Mouse (Mus musculus): ENCODE data around the gene Mapre1. TPM values are rescaled to one million over a fixed set of nuclear protein-coding genes. Genes with fewer than 3 reads are reported as not detected.

The Mapre1 gene
- polyA plus RNA-seq, 1 experiment from 2014 or later: 257 TPM

DNA sequence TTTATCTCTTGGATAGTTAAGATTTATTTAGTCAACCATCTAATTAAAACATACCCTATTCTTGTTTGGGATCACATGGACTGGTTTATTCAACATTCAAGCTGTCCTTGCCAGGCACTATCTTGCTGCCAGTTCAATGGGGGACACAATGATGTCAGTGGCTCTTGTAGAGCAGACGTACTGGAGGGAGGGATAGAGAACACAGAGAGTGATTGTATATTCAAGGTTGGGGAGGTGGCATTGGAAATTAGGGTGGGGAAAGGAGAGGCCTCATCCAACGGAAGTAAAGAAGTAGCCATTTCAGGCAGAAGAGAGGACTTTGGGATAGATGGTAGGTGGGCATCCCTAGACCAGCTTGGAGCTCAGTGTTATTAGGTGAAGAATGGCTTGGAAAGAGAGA lies 16.2 kb upstream of the Mapre1 start:
- Histone ChIP-seq H3K4me1 (no peaks in the 10 kb centered on the region), H3K9ac (no peak overlapping the region), H3K27ac (no peak overlapping the region), H3K9me3 (no peaks in the 10 kb centered on the region), H3K4me3 (no peak overlapping the region), H3K4me2 (no peak overlapping the region), H3K27me3 (no peaks in the 10 kb centered on the region), H3K36me3 (no peaks in the 10 kb centered on the region)
- 73% methylated on average over 2 of the region's 2 CpGs for WGBS
- ATAC-seq (ENCODE audit: borderline replicate concordance, extremely low read depth, low FRiP score, low TSS enrichment): no peak

DNA sequence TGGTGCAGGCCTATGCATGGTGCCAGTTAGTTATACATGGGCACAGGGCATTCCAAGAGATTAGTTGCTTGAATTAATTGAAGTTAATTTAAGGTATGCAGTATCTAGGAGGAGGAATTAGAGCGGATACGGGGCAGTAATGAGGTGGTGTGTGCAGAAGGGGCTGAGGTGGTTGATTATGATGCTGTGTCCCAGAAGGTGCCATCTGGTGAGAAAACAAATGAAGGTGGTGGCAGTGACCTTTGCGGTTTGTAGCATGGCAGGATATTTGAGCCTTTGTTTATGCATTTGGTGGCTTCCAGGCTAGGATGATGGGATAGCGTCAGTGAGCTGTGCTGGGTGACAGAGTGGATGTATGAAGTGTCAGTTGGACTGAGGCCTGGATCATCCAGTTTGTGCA lies 15.8 kb upstream of the Mapre1 start:
- ATAC-seq (ENCODE audit: borderline replicate concordance, extremely low read depth, low FRiP score, low TSS enrichment): no peak
- no peaks in the 10 kb centered on the region for H3K9me3 ChIP-seq

GRCm38 (mm10) chr2:153734033-153734432 lies 7.0 kb upstream of the Mapre1 start:
- WGBS: 68% methylated on average over 4 of the region's 4 CpGs
- Histone ChIP-seq H3K9me3 (no peaks in the 10 kb centered on the region), H3K4me2 (no peak overlapping the region)

More for the DNA sequence above, 15.8 kb upstream of the Mapre1 start:
- Histone ChIP-seq H3K36me3 (no peaks in the 10 kb centered on the region), H3K27ac (no peak overlapping the region), H3K9ac (no peak overlapping the region), H3K4me1 (no peaks in the 10 kb centered on the region), H3K27me3 (no peaks in the 10 kb centered on the region), H3K4me2 (no peak overlapping the region), H3K4me3 (no peak overlapping the region)
- 69% methylated on average over 4 of the region's 4 CpGs for WGBS

DNA sequence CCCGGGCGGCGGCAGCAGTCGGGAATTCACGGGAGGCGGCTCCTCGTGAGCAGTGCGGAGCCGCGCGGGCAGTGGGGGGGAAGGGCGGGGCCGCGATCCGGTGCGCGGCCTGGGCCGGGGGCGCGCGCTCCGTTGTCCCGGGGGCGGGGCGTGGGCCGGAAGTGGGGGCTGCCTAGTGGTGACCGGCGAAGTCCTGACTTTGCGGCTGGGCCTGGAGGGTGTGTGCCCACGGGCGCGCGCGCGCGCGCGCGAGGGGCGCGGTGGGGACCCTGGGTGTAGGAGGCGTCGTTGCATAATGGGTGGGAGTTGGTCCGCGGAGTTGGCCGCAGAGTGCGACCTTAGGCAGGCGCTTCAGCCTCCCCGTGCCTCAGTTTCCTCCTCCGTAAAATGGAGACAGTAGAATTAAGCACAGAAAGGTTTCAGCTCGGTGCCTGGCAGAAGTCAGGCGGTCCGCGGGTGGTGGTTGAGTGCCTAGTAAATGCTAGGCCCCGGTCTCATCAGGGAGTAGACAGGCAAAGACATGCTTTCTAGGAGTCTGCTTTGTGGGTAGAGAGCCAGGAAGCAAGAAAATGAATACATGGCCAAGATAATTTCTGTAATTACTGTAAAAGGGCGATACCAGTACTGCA lies 477 bp downstream of the Mapre1 start:
- Histone ChIP-seq H3K4me3 (peak overlapping the region; percentile 78), H3K36me3 (peaks cover 3% of the 10 kb centered on the region), H3K27me3 (no peaks in the 10 kb centered on the region), H3K4me2 (peak overlapping the region; percentile 69), H3K4me1 (peaks cover 23% of the 10 kb centered on the region), H3K9ac (peak overlapping the region; percentile 93), H3K9me3 (no peaks in the 10 kb centered on the region), H3K27ac (peak overlapping the region; percentile 92)
- under 1% methylated on average over 56 of the region's 56 CpGs for WGBS
- ATAC-seq (ENCODE audit: borderline replicate concordance, extremely low read depth, low FRiP score, low TSS enrichment): peak; percentile 87

More at GRCm38 (mm10) chr2:153734033-153734432, 7.0 kb upstream of the Mapre1 start:
- H3K9ac ChIP-seq: no peak overlapping the region
- no peak overlapping the region for H3K27ac ChIP-seq
- no peaks in the 10 kb centered on the region for H3K4me1 ChIP-seq
- no peaks in the 10 kb centered on the region for H3K27me3 ChIP-seq
- ATAC-seq (ENCODE audit: borderline replicate concordance, extremely low read depth, low FRiP score, low TSS enrichment): no peak
- no peak overlapping the region for H3K4me3 ChIP-seq
- no peaks in the 10 kb centered on the region for H3K36me3 ChIP-seq

- no peak overlapping the region for H3K9ac ChIP-seq
- H3K27me3 ChIP-seq: no peaks in the 10 kb centered on the region
- no peak overlapping the region for H3K4me2 ChIP-seq
- H3K4me1 ChIP-seq: peaks cover 20% of the 10 kb centered on the region
- H3K4me3 ChIP-seq: no peak overlapping the region
- no peak for ATAC-seq (ENCODE audit: borderline replicate concordance, extremely low read depth, low FRiP score, low TSS enrichment)
- peaks cover 14% of the 10 kb centered on the region for H3K36me3 ChIP-seq
- no peak overlapping the region for H3K27ac ChIP-seq
- no peaks in the 10 kb centered on the region for H3K9me3 ChIP-seq
Observed at GRCm38 (mm10) chr2:153747994-153748393, 6.9 kb downstream of the Mapre1 start.

- Histone ChIP-seq H3K4me1 (peaks cover 12% of the 10 kb centered on the region), H3K4me2 (no peak overlapping the region), H3K4me3 (no peak overlapping the region), H3K9me3 (no peaks in the 10 kb centered on the region), H3K36me3 (peaks cover 20% of the 10 kb centered on the region), H3K9ac (no peak overlapping the region), H3K27ac (no peak overlapping the region), H3K27me3 (no peaks in the 10 kb centered on the region)
- WGBS: 68% methylated on average over 2 of the region's 2 CpGs
- peak; percentile 81 for ATAC-seq (ENCODE audit: borderline replicate concordance, extremely low read depth, low FRiP score, low TSS enrichment)
Observed at GRCm38 (mm10) chr2:153750363-153750762, 9.3 kb downstream of the Mapre1 start.

GRCm38 (mm10) chr2:153762121-153762520 lies 21.0 kb downstream of the Mapre1 start:
- WGBS: 89% methylated on average over 5 of the region's 5 CpGs
- H3K27ac ChIP-seq: no peak overlapping the region
- H3K9ac ChIP-seq: no peak overlapping the region
- no peaks in the 10 kb centered on the region for H3K4me1 ChIP-seq
- ATAC-seq (ENCODE audit: borderline replicate concordance, extremely low read depth, low FRiP score, low TSS enrichment): no peak
- peaks cover 94% of the 10 kb centered on the region for H3K36me3 ChIP-seq
- H3K27me3 ChIP-seq: no peaks in the 10 kb centered on the region
- no peak overlapping the region for H3K4me3 ChIP-seq
- H3K9me3 ChIP-seq: no peaks in the 10 kb centered on the region
- no peak overlapping the region for H3K4me2 ChIP-seq

DNA sequence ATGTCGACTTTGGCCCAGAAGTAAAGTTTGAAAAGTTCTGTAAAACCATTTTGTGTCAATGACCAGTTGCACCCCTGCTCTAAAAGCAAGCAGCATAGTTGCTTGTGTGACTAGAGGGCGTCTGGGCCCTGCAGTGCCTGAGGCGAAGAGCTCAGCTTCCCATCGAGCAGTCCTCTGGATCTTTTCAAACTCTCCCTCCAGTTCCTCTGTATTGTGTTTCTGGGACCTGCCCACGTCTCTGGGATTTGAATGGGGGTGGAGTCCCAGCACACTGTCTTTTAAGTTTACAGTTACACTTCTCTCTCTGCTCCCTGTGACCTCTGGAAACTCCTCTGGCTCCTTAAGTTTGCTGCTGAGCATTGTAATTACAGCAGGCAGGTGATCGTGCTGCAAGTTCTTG lies 26.4 kb downstream of the Mapre1 start:
- no peak for ATAC-seq (ENCODE audit: borderline replicate concordance, extremely low read depth, low FRiP score, low TSS enrichment)
- Histone ChIP-seq H3K4me3 (no peak overlapping the region), H3K9me3 (no peaks in the 10 kb centered on the region), H3K4me1 (no peaks in the 10 kb centered on the region), H3K27me3 (no peaks in the 10 kb centered on the region), H3K4me2 (no peak overlapping the region), H3K27ac (no peak overlapping the region), H3K36me3 (peaks cover 63% of the 10 kb centered on the region), H3K9ac (no peak overlapping the region)
- WGBS: 67% methylated on average over 6 of the region's 6 CpGs

DNA sequence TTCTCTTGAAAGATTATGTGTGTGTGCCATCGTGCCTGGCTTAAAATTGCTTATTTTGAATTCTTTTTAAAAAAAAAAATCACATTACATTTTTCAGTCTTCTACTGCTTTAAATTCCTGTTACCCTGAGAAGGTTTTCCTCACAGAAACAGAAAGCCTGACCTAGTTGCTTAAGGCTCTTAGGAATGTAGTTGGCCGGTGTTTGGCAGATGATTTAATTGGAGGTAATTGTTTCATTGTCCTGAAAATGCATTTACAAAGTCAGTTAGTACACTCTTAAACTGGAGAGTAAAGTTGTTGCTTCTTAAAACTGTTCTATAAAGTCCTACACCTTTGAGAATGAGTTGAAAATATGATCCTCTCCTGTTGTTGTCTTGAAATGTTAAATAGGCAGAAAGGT lies 27.8 kb downstream of the Mapre1 start:
- Histone ChIP-seq H3K27ac (no peak overlapping the region), H3K27me3 (no peaks in the 10 kb centered on the region), H3K4me2 (no peak overlapping the region), H3K4me3 (no peak overlapping the region), H3K4me1 (0 out of 2 replicates have a peak, but pooled peaks cover 6% of the 10 kb centered on the region), H3K36me3 (peaks cover 53% of the 10 kb centered on the region), H3K9me3 (no peaks in the 10 kb centered on the region), H3K9ac (no peak overlapping the region)
- ATAC-seq (ENCODE audit: borderline replicate concordance, extremely low read depth, low FRiP score, low TSS enrichment): no peak
- 86% methylated on average over 2 of the region's 2 CpGs for WGBS

DNA sequence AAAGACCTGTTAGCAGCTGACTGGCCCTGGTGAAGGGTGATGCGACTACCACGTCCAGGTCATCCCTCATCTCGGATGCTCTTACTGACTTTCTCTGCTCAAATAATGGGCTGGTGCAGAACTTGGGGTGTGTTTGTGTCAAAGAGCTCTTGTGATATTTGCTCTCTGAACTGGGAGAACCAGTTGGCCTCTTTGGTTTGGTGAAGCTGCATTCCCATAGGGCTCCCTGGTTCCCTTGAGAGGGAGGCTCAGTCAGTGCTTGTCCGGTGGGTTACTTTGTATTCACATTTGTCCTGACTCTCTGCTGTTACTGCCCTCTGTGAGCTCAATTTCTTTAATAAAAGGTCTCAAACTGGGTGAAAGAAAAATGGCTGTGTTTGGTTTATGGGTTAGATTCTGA lies 31.9 kb downstream of the Mapre1 start:
- Histone ChIP-seq H3K4me3 (no peak overlapping the region), H3K4me1 (0 out of 2 replicates have a peak, but pooled peaks cover 6% of the 10 kb centered on the region), H3K27me3 (no peaks in the 10 kb centered on the region), H3K9ac (no peak overlapping the region), H3K4me2 (no peak overlapping the region), H3K9me3 (no peaks in the 10 kb centered on the region), H3K27ac (peak overlapping the region; percentile 64), H3K36me3 (peaks cover 17% of the 10 kb centered on the region; the same call in 1 of the 2 replicates)
- no peak for ATAC-seq (ENCODE audit: borderline replicate concordance, extremely low read depth, low FRiP score, low TSS enrichment)
- 45% methylated on average over 4 of the region's 4 CpGs for WGBS

- H3K4me3 ChIP-seq: no peak overlapping the region
- WGBS: 92% methylated on average over 4 of the region's 4 CpGs
- peaks cover 16% of the 10 kb centered on the region for H3K4me1 ChIP-seq
- no peaks in the 10 kb centered on the region for H3K27me3 ChIP-seq
- peaks cover 4% of the 10 kb centered on the region; the same call in 1 of the 2 replicates for H3K36me3 ChIP-seq
- no peak for ATAC-seq (ENCODE audit: borderline replicate concordance, extremely low read depth, low FRiP score, low TSS enrichment)
- H3K9ac ChIP-seq: no peak overlapping the region
- H3K4me2 ChIP-seq: no peak overlapping the region
- H3K9me3 ChIP-seq: no peaks in the 10 kb centered on the region
- no peak overlapping the region for H3K27ac ChIP-seq
Observed at GRCm38 (mm10) chr2:153775472-153775871, 34.4 kb downstream of the Mapre1 start.

GRCm38 (mm10) chr2:153778638-153779362 lies 37.7 kb downstream of the Mapre1 start:
- no peaks in the 10 kb centered on the region for H3K9me3 ChIP-seq
- no peaks in the 10 kb centered on the region for H3K36me3 ChIP-seq
- peak; percentile 95 for ATAC-seq (ENCODE audit: borderline replicate concordance, extremely low read depth, low FRiP score, low TSS enrichment)
- peaks cover 11% of the 10 kb centered on the region for H3K4me1 ChIP-seq
- H3K27me3 ChIP-seq: no peaks in the 10 kb centered on the region
- no peak overlapping the region for H3K27ac ChIP-seq
- peak overlapping the region; percentile 84 for H3K4me2 ChIP-seq
- peak overlapping the region; percentile 32 for H3K9ac ChIP-seq
- WGBS: 8% methylated on average over 24 of the region's 24 CpGs
- H3K4me3 ChIP-seq: peak overlapping the region; percentile 38
